Mouse (Mus musculus): ENCODE measurements around the gene Rnf126. TPM values are rescaled to one million over a fixed set of nuclear protein-coding genes. Genes with fewer than 3 reads are reported as not detected.

Gene Rnf126
- polyA plus RNA-seq (2015; fragmentation: Nextera tagmentation; extraction: Ambion mirVana): 90.2 and 92.3 TPM in 2 replicates

GRCm38 (mm10) chr10:79766508-79767325 is at the start of gene Rnf126:
TSS of gene Rnf126 (minus strand) at chr10:79766952.
- H3K9ac ChIP-seq (ENCODE audit: low read depth, low read length): peak within 1 kb of the TSS; percentile 98
- no peaks in the 10 kb centered on the region; the same call in 1 of the 2 replicates for H3K27me3 ChIP-seq (ENCODE audit: control insufficient read depth, insufficient read depth, low read depth, low read length)
- H3K4me2 ChIP-seq (ENCODE audit: low read length): peak within 1 kb of the TSS; percentile 89
- peak within 1 kb of the TSS; percentile 91 for H3K27ac ChIP-seq (ENCODE audit: low read length)
- H3K4me1 ChIP-seq (ENCODE audit: control insufficient read depth, insufficient read depth, low read length): peaks cover 32% of the 10 kb centered on the region
- no peaks in the 10 kb centered on the region for H3K9me3 ChIP-seq (replicated peaks; ENCODE audit: control insufficient read depth, low read length, poor library complexity, severe bottlenecking)
- H3K36me3 ChIP-seq (ENCODE audit: control insufficient read depth, insufficient read depth, low read length): peaks cover 4% of the 10 kb centered on the region; the same call in 1 of the 2 replicates
- WGBS: under 1% methylated on average over 96 of the region's 101 CpGs
- peak; percentile 86 for ATAC-seq
- peak within 1 kb of the TSS; percentile 94 for H3K4me3 ChIP-seq (ENCODE audit: low read depth, low read length)

- Histone ChIP-seq H3K36me3 (ENCODE audit: control insufficient read depth, insufficient read depth, low read length) (peaks cover 56% of the 10 kb centered on the region), H3K9ac (ENCODE audit: low read depth, low read length) (no peak overlapping the region), H3K27me3 (ENCODE audit: control insufficient read depth, insufficient read depth, low read depth, low read length) (no peaks in the 10 kb centered on the region), H3K9me3 (replicated peaks; ENCODE audit: control insufficient read depth, low read length, poor library complexity, severe bottlenecking) (no peaks in the 10 kb centered on the region), H3K4me2 (ENCODE audit: low read length) (no peak overlapping the region), H3K4me1 (ENCODE audit: control insufficient read depth, insufficient read depth, low read length) (peaks cover 5% of the 10 kb centered on the region; the same call in 1 of the 2 replicates), H3K27ac (ENCODE audit: low read length) (no peak overlapping the region), H3K4me3 (ENCODE audit: low read depth, low read length) (no peak overlapping the region)
- no peak for ATAC-seq
- 87% methylated on average over 12 of the region's 12 CpGs for WGBS
Observed at GRCm38 (mm10) chr10:79815671-79816494, 49.1 kb upstream of the Rnf126 start.

- peaks cover 46% of the 10 kb centered on the region for H3K36me3 ChIP-seq (ENCODE audit: control insufficient read depth, insufficient read depth, low read length)
- no peaks in the 10 kb centered on the region for H3K27me3 ChIP-seq (ENCODE audit: control insufficient read depth, insufficient read depth, low read depth, low read length)
- peaks cover 5% of the 10 kb centered on the region; the same call in 1 of the 2 replicates for H3K4me1 ChIP-seq (ENCODE audit: control insufficient read depth, insufficient read depth, low read length)
- no peak; the same call in 1 of the 2 replicates for ATAC-seq
- H3K9ac ChIP-seq (ENCODE audit: low read depth, low read length): no peak overlapping the region
- H3K4me3 ChIP-seq (ENCODE audit: low read depth, low read length): no peak overlapping the region
- H3K27ac ChIP-seq (ENCODE audit: low read length): peak overlapping the region; percentile 22; the same call in 1 of the 2 replicates
- 72% methylated on average over 5 of the region's 5 CpGs for WGBS
- H3K4me2 ChIP-seq (ENCODE audit: low read length): no peak overlapping the region
- no peaks in the 10 kb centered on the region for H3K9me3 ChIP-seq (replicated peaks; ENCODE audit: control insufficient read depth, low read length, poor library complexity, severe bottlenecking)
Observed at GRCm38 (mm10) chr10:79814271-79814842, 47.6 kb upstream of the Rnf126 start.

GRCm38 (mm10) chr10:79811736-79812637 is 45.2 kb upstream of the Rnf126 start:
- ATAC-seq: peak; percentile 36; the same call in 1 of the 2 replicates
- Histone ChIP-seq H3K27ac (ENCODE audit: low read length) (no peak overlapping the region), H3K4me1 (ENCODE audit: control insufficient read depth, insufficient read depth, low read length) (peaks cover 5% of the 10 kb centered on the region; the same call in 1 of the 2 replicates), H3K4me3 (ENCODE audit: low read depth, low read length) (no peak overlapping the region), H3K27me3 (ENCODE audit: control insufficient read depth, insufficient read depth, low read depth, low read length) (no peaks in the 10 kb centered on the region), H3K9me3 (replicated peaks; ENCODE audit: control insufficient read depth, low read length, poor library complexity, severe bottlenecking) (no peaks in the 10 kb centered on the region), H3K4me2 (ENCODE audit: low read length) (no peak overlapping the region), H3K36me3 (ENCODE audit: control insufficient read depth, insufficient read depth, low read length) (peaks cover 51% of the 10 kb centered on the region), H3K9ac (ENCODE audit: low read depth, low read length) (no peak overlapping the region)
- 29% methylated on average over 15 of the region's 15 CpGs for WGBS

- Histone ChIP-seq H3K36me3 (ENCODE audit: control insufficient read depth, insufficient read depth, low read length) (peaks cover 26% of the 10 kb centered on the region), H3K9me3 (replicated peaks; ENCODE audit: control insufficient read depth, low read length, poor library complexity, severe bottlenecking) (no peaks in the 10 kb centered on the region), H3K4me2 (ENCODE audit: low read length) (no peak overlapping the region), H3K27ac (ENCODE audit: low read length) (no peak overlapping the region), H3K4me3 (ENCODE audit: low read depth, low read length) (no peak overlapping the region), H3K4me1 (ENCODE audit: control insufficient read depth, insufficient read depth, low read length) (peaks cover 16% of the 10 kb centered on the region), H3K27me3 (ENCODE audit: control insufficient read depth, insufficient read depth, low read depth, low read length) (no peaks in the 10 kb centered on the region), H3K9ac (ENCODE audit: low read depth, low read length) (no peak overlapping the region)
- no peak for ATAC-seq
- 87% methylated on average over 11 of the region's 11 CpGs for WGBS
Observed at GRCm38 (mm10) chr10:79808728-79809127, 42.0 kb upstream of the Rnf126 start.

GRCm38 (mm10) chr10:79807826-79808225 is 41.1 kb upstream of the Rnf126 start:
- Histone ChIP-seq H3K27ac (ENCODE audit: low read length) (peak overlapping the region; percentile 5; the same call in 1 of the 2 replicates), H3K9me3 (replicated peaks; ENCODE audit: control insufficient read depth, low read length, poor library complexity, severe bottlenecking) (no peaks in the 10 kb centered on the region), H3K9ac (ENCODE audit: low read depth, low read length) (no peak overlapping the region), H3K4me3 (ENCODE audit: low read depth, low read length) (no peak overlapping the region), H3K27me3 (ENCODE audit: control insufficient read depth, insufficient read depth, low read depth, low read length) (no peaks in the 10 kb centered on the region), H3K4me2 (ENCODE audit: low read length) (no peak overlapping the region), H3K36me3 (ENCODE audit: control insufficient read depth, insufficient read depth, low read length) (peaks cover 24% of the 10 kb centered on the region), H3K4me1 (ENCODE audit: control insufficient read depth, insufficient read depth, low read length) (peaks cover 25% of the 10 kb centered on the region)
- no peak for ATAC-seq
- WGBS: 47% methylated on average over 11 of the region's 11 CpGs

GRCm38 (mm10) chr10:79806972-79807371 is 40.2 kb upstream of the Rnf126 start:
- peaks cover 33% of the 10 kb centered on the region for H3K4me1 ChIP-seq (ENCODE audit: control insufficient read depth, insufficient read depth, low read length)
- 81% methylated on average over 10 of the region's 10 CpGs for WGBS

GRCm38 (mm10) chr10:79806331-79806730 is 39.6 kb upstream of the Rnf126 start:
- 92% methylated on average over 9 of the region's 9 CpGs for WGBS
- Histone ChIP-seq H3K4me1 (ENCODE audit: control insufficient read depth, insufficient read depth, low read length) (peaks cover 40% of the 10 kb centered on the region), H3K9ac (ENCODE audit: low read depth, low read length) (no peak overlapping the region), H3K4me3 (ENCODE audit: low read depth, low read length) (no peak overlapping the region), H3K27ac (ENCODE audit: low read length) (no peak overlapping the region), H3K4me2 (ENCODE audit: low read length) (no peak overlapping the region), H3K9me3 (replicated peaks; ENCODE audit: control insufficient read depth, low read length, poor library complexity, severe bottlenecking) (no peaks in the 10 kb centered on the region), H3K27me3 (ENCODE audit: control insufficient read depth, insufficient read depth, low read depth, low read length) (no peaks in the 10 kb centered on the region), H3K36me3 (ENCODE audit: control insufficient read depth, insufficient read depth, low read length) (peaks cover 16% of the 10 kb centered on the region)
- no peak for ATAC-seq

More at GRCm38 (mm10) chr10:79806972-79807371, 40.2 kb upstream of the Rnf126 start:
- H3K9me3 ChIP-seq (replicated peaks; ENCODE audit: control insufficient read depth, low read length, poor library complexity, severe bottlenecking): no peaks in the 10 kb centered on the region
- no peak overlapping the region for H3K4me3 ChIP-seq (ENCODE audit: low read depth, low read length)
- no peak overlapping the region for H3K9ac ChIP-seq (ENCODE audit: low read depth, low read length)
- H3K27ac ChIP-seq (ENCODE audit: low read length): no peak overlapping the region
- peaks cover 20% of the 10 kb centered on the region for H3K36me3 ChIP-seq (ENCODE audit: control insufficient read depth, insufficient read depth, low read length)
- H3K4me2 ChIP-seq (ENCODE audit: low read length): no peak overlapping the region
- H3K27me3 ChIP-seq (ENCODE audit: control insufficient read depth, insufficient read depth, low read depth, low read length): no peaks in the 10 kb centered on the region
- ATAC-seq: no peak

Measured in midbrain, embryonic 16.5 days (tissue).